In genomic region chr10:44529218-44530066, GRCm38 (mm10) we compare ENCODE assay signal across 8 mouse cellular contexts. TPM values are rescaled to one million over a fixed set of nuclear protein-coding genes. Genes with fewer than 3 reads are reported as not detected.
DNase-seq lines count a peak whose midpoint lies in the region; ATAC-seq lines count a peak whose summit lies in the region.

No protein-coding gene starts in this region.

- WGBS in hindbrain, embryonic 11.5 days, result under 1% methylated on average over 42 of the region's 42 CpGs

- peaks cover 8% of the 10 kb centered on the region; the same call in 1 of the 2 replicates for H3K4me1 ChIP-seq in hindbrain, embryonic 11.5 days (replicated peaks; ENCODE audit: control insufficient read depth, insufficient read depth, low read length)

- ATAC-seq in hindbrain, embryonic 11.5 days (ENCODE audit: low FRiP score), result peak; percentile 98

- H3K27me3 ChIP-seq in hindbrain, embryonic 11.5 days (ENCODE audit: control insufficient read depth, insufficient read depth, low read length), result peaks cover 30% of the 10 kb centered on the region

- peak overlapping the region; percentile 44 for H3K4me3 ChIP-seq in hindbrain, embryonic 11.5 days (ENCODE audit: low read depth, low read length)

- peak overlapping the region; percentile 83 for H3K4me2 ChIP-seq in hindbrain, embryonic 11.5 days (replicated peaks; ENCODE audit: low read depth, low read length)

- 0 out of 2 replicates have a peak overlapping the region, but pooled peaks have one; percentile 31 for H3K9ac ChIP-seq in hindbrain, embryonic 11.5 days (ENCODE audit: low read depth, low read length)

- peak; percentile 90 for DNase-seq in NIH3T3 (ENCODE audit: low read depth)
- DNase-seq in cerebellum, adult 9-11 months, result peak; percentile 27
- peak; percentile 19 to 44 for DNase-seq in frontal cortex, adult 2 months (ENCODE audit: extremely low spot score in 1 of 2, low spot score in 1 of 2)
- DNase-seq in hindbrain, embryonic 11.5 days (ENCODE audit: low spot score), result peak; percentile 86
- peak; percentile 45 to 50 for DNase-seq in layer of hippocampus, postnatal 14 days (ENCODE audit: low spot score in 2 of 2)
- peak; percentile 88 for DNase-seq in lung, postnatal 14 days
- DNase-seq in ovary, postnatal 36 days (ENCODE audit: low spot score), result peak; percentile 84
- DNase-seq in thymus, postnatal 25 days, result peak; percentile 89

- H3K9me3 ChIP-seq in hindbrain, embryonic 11.5 days (ENCODE audit: control insufficient read depth, low read length), result no peaks in the 10 kb centered on the region

- H3K36me3 ChIP-seq in hindbrain, embryonic 11.5 days (ENCODE audit: control insufficient read depth, insufficient read depth, low read length), result no peaks in the 10 kb centered on the region

- no peak overlapping the region for H3K27ac ChIP-seq in hindbrain, embryonic 11.5 days (ENCODE audit: low read depth, low read length)

RNA-seq across cellular contexts. Expression of gene Prdm1, which starts 1.1 kb away (rescaled TPM):
- polyA plus RNA-seq in frontal cortex, adult 2 months (2012; rRNA removed), result 2.6 and 3.4 TPM in 2 replicates
- 0.99 and 1.3 TPM in 2 replicates for polyA plus RNA-seq in hindbrain, embryonic 11.5 days (2014; fragmentation: Nextera tagmentation; extraction: Ambion mirVana)
- 1 to 10 TPM in 1 of 2 experiments, under 1 TPM in 1; 0.98 to 1.2 TPM for total RNA-seq in layer of hippocampus, postnatal 14 days (2021)

Comparison
In these comparisons a context has a peak if more than half of its experiments do, and no peak if none do; other contexts are left out.
1. DNase-seq: peak in every context shown above with its lines; median percentile 90 in NIH3T3; 89 in thymus, postnatal 25 days; 88 in lung, postnatal 14 days; 86 in hindbrain, embryonic 11.5 days; 84 in ovary, postnatal 36 days; 48 in layer of hippocampus, postnatal 14 days; 32 in frontal cortex, adult 2 months; 27 in cerebellum, adult 9-11 months.